Mouse (Mus musculus) testis, adult 2 months (tissue): ENCODE data around the gene Ntmt1.

Experiments used
- CTCF ChIP-seq: fragments of 200-500 bp; IDR thresholded peaks from 2 replicates; pipeline ENCODE4 v1.5.1; 2012; ENCODE audit warnings: low read depth, mild to moderate bottlenecking, inconsistent platforms, low read length, moderate library complexity; ENCODE audit not compliant: control insufficient read depth, insufficient read depth, insufficient replicate concordance
- POLR2A ChIP-seq: fragments of 200-500 bp; IDR thresholded peaks from 2 replicates; pipeline ENCODE4 v1.6.1; 2012; ENCODE audit warnings: low read depth, mild to moderate bottlenecking, inconsistent platforms, low read length, moderate library complexity; ENCODE audit not compliant: control insufficient read depth

GRCm38 (mm10) chr2:30816383-30816782 is 8.8 kb downstream of the Ntmt1 start:
- TF ChIP-seq CTCF (no peak), POLR2A (no peak)
